Mouse (Mus musculus) liver, adult 2 months (tissue): ENCODE results near the gene Ddx54.

Experiments
- CTCF ChIP-seq: fragments of 200-500 bp; IDR thresholded peaks from 2 replicates; pipeline ENCODE4 v1.5.1; 2011; ENCODE audit warnings: low read depth, low read length, control low read depth
- POLR2A ChIP-seq: fragments of 200-500 bp; IDR thresholded peaks from 2 replicates; pipeline ENCODE4 v1.6.1; 2011; ENCODE audit warnings: low read length, control low read depth; ENCODE audit not compliant: insufficient read depth; ENCODE audit errors: extremely low read depth

- peak; percentile 32 for TF ChIP-seq CTCF
- TF ChIP-seq POLR2A, result no peak
Measured at GRCm38 (mm10) chr5:120577935-120578441, 34.6 kb upstream of the Ddx54 start.
